Mouse (Mus musculus) gastrocnemius, adult 2 months (tissue): Measurements from ENCODE around the gene Ube2d3. TPM values are rescaled to one million over a fixed set of nuclear protein-coding genes. Genes with fewer than 3 reads are reported as not detected.

Experiments used
- DNase-seq: peaks from one replicate; pipeline ENCODE4 v3.0.0; 2022
- H3K27ac ChIP-seq: fragments of 200-600 bp; 2 replicates; pipeline ENCODE4 v1.8.1; 2022; ENCODE audit warnings: mild to moderate bottlenecking
- H3K4me3 ChIP-seq: fragments of 200-600 bp; 2 replicates; pipeline ENCODE4 v1.8.1; 2022; ENCODE audit warnings: mild to moderate bottlenecking, moderate library complexity
- CTCF ChIP-seq: fragments of 200-600 bp; IDR thresholded peaks from 2 replicates; pipeline ENCODE4 v1.8.1; 2022; ENCODE audit warnings: antibody characterized with exemption, mild to moderate bottlenecking, moderate library complexity
- intact Hi-C: fragments of 180-260 bp; cut with DNase I; formaldehyde crosslinking; loops from one replicate; pipeline ENCODE4 v1.15.1; 2025
- long read RNA-seq, 2 experiments: library from polyadenylated mRNA; stranded (forward); transcript quantifications; one replicate each; pipeline ENCODE4 v2.0.0; 2021
- total RNA-seq, 2 experiments: library from RNA; stranded (reverse); gene quantifications; 2 replicates each; pipeline ENCODE4 v1.2.3; 2021

Gene Ube2d3
- total RNA-seq: 100 to 1,000 TPM; 327 TPM
- long read RNA-seq, experiment 1, transcript Ube2d3-212 (8 exons, 3,833 nt): major isoform, 124 of 437 reads
- long read RNA-seq, experiment 1, transcript Ube2d3-202 (8 exons, 2,504 nt): minor isoform, 34 of 437 reads
- long read RNA-seq, experiment 1, transcript Ube2d3-208 (8 exons, 2,493 nt): minor isoform, 7 of 437 reads
- long read RNA-seq, experiment 1, transcript Ube2d3-201 (8 exons, 1,512 nt): minor isoform, 6 of 437 reads
- long read RNA-seq, experiment 1, partial matches to known transcripts: 10 of 437 reads
- long read RNA-seq, experiment 1, other reads (novel, unspliced or antisense): 248 of 437 reads
- long read RNA-seq, experiment 2, transcript Ube2d3-208 (8 exons, 2,493 nt): minor isoform, 6 of 515 reads
- long read RNA-seq, experiment 2, transcript Ube2d3-202 (8 exons, 2,504 nt): minor isoform, 34 of 515 reads
- long read RNA-seq, experiment 2, transcript Ube2d3-201 (8 exons, 1,512 nt): minor isoform, 5 of 515 reads
- long read RNA-seq, experiment 2, transcript Ube2d3-212 (8 exons, 3,833 nt): major isoform, 123 of 515 reads
- long read RNA-seq, experiment 2, partial matches to known transcripts: 5 of 515 reads
- long read RNA-seq, experiment 2, other reads (novel, unspliced or antisense): 337 of 515 reads

DNA sequence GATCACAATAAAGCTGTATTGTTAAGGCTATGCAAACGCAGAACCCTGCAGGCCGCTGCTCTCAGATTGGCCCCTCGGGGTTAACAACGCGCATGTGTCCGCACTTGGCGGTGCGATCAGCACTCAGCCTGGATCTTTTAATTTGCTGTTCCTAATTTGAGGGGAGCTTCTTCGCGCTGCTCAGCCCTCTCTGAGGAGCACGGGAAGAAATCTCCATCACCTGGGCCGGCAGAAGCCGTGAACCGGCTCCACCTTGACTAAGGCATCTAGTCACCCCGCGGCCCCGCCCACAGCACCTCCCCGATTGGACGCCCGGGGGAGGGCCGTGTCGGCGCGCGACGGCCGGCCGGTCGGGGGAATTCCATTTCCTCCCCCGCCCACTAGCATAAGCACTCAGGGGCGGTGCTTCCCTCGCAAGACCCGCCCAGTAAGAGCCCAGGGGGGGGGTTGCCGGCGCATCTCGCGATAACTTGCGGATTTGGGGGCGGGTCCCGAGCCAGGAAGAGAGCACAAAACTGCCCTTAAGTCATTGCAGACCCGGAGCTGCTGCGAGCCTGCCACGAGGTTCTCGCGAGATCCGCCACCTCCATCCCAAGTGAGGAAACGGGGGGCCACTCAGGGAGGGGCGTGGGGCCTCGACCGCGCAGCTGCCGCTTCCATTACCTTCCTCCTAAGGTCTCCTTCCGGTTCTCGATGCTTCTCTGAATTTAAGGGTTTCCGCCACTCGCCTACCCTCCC, at the start of gene Ube2d3:
Gene Ube2d3, plus strand, starts transcription at position 392 of the 738 bp plus-strand sequence.
- no peak for TF ChIP-seq CTCF
- DNase-seq: peak; percentile 99
- H3K4me3 ChIP-seq: peak within 1 kb of the TSS; percentile 97
- peak within 1 kb of the TSS; percentile 99 for H3K27ac ChIP-seq
- intact Hi-C loops: loop anchor here (1.0 to 5.0 kb wide), 3 partner anchors 15 to 79 kb away; partner anchors contain the start of gene Cisd2

DNA sequence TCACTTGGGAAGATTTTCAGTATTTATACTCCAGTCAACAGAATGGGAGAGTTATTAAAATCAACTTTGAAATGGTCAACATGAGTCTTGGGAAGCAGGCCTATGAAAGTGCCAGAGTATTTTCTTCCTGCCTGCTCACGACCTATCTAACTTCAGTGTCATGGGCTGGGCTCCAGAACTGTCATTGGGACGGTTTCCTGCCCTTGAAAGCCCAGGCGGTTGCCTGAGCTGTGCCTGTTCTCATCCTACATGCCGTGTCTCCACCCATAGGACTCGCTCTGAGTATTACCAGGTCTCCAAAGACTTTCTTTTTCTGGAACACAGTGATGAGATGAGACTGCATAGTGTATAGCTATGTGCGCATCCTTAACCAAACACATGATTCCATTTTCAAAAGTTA, 44.8 kb upstream of the Ube2d3 start:
- H3K4me3 ChIP-seq: no peak overlapping the region
- intact Hi-C loops: loop anchor here (10.0 kb wide), 1 partner anchor 108 kb away; the partner anchor contains the start of gene Bdh2

DNA sequence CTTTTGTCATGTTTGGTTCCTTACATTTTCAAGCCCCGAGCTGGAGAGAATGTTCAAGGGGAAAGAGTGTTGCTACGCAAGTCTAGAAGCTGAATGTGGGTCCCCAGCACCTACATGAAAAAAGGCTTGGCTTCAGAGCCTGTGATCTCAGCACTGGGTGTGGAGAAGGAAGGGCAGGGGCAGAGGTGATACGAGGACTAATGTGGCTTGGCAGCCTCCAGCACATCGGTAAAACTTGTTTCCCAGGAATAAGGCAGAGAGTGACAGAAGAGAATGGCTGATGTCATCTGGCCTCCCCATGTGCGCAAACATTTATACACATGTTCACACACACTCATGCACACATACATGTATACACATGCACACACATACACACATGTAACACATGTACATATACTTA, 42.9 kb upstream of the Ube2d3 start:
- intact Hi-C loops: loop anchor here (10.0 kb wide), 1 partner anchor 110 kb away; the partner anchor contains the start of gene Bdh2
- Histone ChIP-seq H3K4me3 (no peak overlapping the region), H3K27ac (no peak overlapping the region)
- no peak for TF ChIP-seq CTCF
- no peak for DNase-seq

More for the DNA sequence above, 44.8 kb upstream of the Ube2d3 start:
- no peak for DNase-seq
- no peak for TF ChIP-seq CTCF
- H3K27ac ChIP-seq: no peak overlapping the region

DNA sequence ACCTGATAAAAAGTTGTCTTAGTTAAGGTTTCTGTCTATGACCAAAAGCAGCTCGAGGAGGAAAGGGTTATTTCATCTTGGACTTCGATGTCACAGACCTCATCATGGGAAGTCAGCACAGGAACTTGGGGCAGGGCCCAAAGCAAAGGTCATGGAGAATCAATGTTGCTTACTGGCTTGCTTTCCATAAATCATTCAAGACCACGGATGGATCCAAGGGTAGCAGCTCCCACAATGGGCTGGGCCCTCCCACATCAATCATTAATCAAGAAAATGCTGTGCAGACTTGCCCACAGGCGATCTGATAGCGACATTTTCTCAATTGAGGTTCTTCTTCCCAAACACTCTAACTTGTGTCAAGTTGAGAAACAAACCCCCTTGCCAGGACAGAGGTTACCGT, 41.9 kb upstream of the Ube2d3 start:
- TF ChIP-seq CTCF: no peak
- intact Hi-C loops: loop anchor here (10.0 kb wide), 1 partner anchor 111 kb away; the partner anchor contains the start of gene Bdh2
- no peak overlapping the region for H3K4me3 ChIP-seq
- H3K27ac ChIP-seq: no peak overlapping the region
- no peak for DNase-seq

DNA sequence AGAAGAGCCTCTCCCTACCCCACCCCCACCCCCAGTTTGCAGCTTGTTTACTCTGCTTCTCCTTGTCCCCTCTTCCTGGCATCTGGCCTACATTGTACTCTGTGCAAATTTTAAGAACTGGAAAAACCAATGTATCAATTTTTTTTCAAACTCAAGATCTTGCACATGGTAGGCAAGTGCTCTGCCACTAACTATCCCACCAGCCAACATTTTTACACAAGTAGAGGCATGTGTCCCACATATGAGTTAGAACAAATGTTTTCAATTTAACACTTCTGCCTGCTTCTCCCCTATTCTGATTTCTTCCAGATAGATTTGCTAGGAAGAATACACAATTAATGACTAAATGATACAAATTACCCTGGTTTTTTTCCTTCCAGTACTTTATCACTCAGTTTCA, 40.8 kb upstream of the Ube2d3 start:
- intact Hi-C loops: loop anchor here (10.0 kb wide), 1 partner anchor 112 kb away; the partner anchor contains the start of gene Bdh2
- Histone ChIP-seq H3K27ac (no peak overlapping the region), H3K4me3 (no peak overlapping the region)
- DNase-seq: no peak
- no peak for TF ChIP-seq CTCF

DNA sequence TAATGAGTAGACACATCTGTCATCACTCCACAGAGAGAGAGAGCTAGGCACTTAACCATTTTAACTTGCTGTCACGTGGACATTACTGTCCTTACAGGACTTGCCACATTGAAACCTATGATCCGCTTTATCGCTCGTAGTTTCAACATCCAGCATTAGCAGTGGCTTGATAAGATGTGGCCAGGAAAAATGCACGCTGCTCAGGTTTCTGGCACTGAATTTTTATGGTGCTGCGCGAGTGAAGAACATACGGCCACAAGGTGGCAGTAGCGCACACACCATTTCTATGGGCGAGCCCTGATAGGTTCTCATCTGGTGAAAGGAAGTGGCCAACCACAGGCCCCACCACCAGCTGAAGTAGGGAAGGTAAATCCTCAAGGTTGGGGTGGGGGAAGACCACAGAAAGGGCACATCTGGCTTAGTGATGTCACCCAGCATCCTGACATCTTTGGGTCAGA, 35.7 kb upstream of the Ube2d3 start:
- H3K27ac ChIP-seq: no peak overlapping the region
- peak; percentile 90 for DNase-seq

DNA sequence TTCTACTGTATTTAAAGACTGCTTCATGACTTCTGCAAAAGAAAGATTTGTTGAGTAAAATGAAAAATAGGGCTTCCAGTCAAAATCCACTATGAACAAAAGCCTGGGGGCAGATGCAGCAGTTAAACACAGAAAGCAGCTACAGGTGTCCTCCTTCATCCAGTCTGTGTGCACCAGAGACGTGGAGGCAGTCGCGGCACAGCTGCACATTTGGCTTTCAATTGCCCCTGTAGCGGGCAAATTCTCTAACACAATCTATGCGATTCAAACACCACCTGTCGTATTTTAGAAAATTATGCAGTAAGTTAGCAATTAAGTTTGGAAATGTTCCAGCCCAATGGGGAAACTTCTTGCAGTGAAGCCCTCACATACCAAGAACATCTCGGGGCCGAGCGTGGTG, 34.7 kb upstream of the Ube2d3 start:
- TF ChIP-seq CTCF: no peak
- intact Hi-C loops: loop anchor here (2.0 to 5.0 kb wide), 3 partner anchors 109 to 329 kb away; no protein-coding TSS in a partner anchor
- Histone ChIP-seq H3K27ac (no peak overlapping the region), H3K4me3 (no peak overlapping the region)
- DNase-seq: no peak

More for the DNA sequence above, 35.7 kb upstream of the Ube2d3 start:
- intact Hi-C loops: loop anchor here (2.0 to 5.0 kb wide), 3 partner anchors 110 to 330 kb away; no protein-coding TSS in a partner anchor
- TF ChIP-seq CTCF: peak; percentile 92
- H3K4me3 ChIP-seq: no peak overlapping the region

DNA sequence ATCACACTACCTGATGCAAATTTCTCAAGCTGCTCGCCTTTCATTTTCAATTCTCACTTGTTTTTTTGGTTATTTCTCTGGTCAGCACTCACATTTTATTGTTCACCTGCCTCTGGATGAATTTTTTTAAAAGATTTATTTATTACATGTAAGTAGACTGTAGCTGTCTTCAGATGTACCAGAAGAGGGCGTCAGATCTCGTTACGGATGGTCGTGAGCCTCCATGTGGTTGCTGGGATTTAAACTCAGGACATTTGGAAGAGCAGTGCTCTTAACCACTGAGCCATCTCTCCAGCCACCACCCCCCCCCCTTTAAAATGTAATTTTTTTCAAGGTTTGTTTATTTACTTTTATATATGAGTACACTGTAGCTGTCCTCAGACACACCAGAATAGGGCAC, 34.1 kb upstream of the Ube2d3 start:
- peak; percentile 20; the same call in 1 of the 2 replicates for TF ChIP-seq CTCF
- intact Hi-C loops: loop anchor here (2.0 to 5.0 kb wide), 3 partner anchors 108 to 328 kb away; no protein-coding TSS in a partner anchor
- Histone ChIP-seq H3K4me3 (no peak overlapping the region), H3K27ac (no peak overlapping the region)
- DNase-seq: no peak

DNA sequence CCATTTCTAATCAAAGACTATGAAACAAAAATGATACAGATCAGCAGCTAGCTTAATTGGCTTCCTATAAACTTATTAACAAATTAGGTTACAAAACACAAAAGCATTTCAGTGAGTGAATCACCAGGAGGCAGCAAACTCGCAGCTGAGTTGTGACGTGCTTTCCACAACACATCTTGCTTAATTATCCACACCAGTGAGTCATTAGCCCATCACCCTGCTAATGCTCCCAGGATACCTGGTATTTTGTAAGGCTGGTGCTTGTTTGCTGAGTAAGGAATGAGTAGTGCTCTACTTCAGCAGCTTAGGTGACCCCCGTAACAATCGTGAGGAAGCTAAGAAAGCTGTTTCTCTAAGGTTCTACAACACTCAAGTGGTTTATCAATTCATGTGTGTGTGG, 33.4 kb upstream of the Ube2d3 start:
- no peak for TF ChIP-seq CTCF
- Histone ChIP-seq H3K27ac (no peak overlapping the region), H3K4me3 (no peak overlapping the region)
- intact Hi-C loops: loop anchor here (5.0 kb wide), 2 partner anchors 108 to 328 kb away; no protein-coding TSS in a partner anchor
- DNase-seq: no peak

DNA sequence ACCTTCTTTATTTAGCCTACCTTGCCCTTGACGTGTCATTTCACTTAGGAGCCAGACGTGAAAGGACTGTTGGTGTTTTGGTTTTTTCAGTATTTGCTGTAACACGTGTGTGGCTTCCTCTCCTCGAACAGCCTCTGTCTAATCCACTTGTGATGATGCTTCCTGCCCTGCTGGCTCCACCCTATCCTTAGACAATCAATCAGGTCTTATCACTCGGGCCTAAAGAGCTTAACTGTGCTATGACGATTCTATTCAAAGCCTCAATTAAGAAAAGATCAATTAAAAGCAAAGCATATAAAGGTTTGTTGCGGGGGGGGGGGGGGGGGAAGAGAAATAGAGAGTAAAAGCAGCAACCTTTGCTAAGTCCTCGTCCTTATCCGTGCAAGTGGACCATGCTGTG, 30.6 kb upstream of the Ube2d3 start:
- no peak for DNase-seq
- no peak for TF ChIP-seq CTCF
- intact Hi-C loops: no loop called here
- no peak overlapping the region for H3K4me3 ChIP-seq
- no peak overlapping the region for H3K27ac ChIP-seq

DNA sequence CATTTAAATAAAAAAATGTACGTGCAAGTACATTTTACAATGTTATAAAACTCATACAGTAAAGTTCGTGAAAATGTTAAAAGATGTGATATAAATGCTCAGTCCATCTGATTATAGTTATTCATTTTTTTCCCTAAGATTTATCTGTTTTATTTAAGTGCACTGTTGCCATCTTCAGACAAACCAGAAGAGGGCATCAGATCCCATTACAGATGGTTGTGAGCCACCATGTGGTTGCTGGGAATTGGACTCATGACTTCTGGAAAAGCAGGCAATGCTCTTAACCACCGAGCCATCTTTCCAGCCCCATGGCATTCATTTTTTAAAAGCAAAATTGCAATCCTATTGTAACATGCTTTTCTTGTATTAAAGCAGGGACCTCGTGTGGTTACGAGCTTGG, 28.7 kb upstream of the Ube2d3 start:
- no peak for DNase-seq
- peak; percentile 26; the same call in 1 of the 2 replicates for TF ChIP-seq CTCF

DNA sequence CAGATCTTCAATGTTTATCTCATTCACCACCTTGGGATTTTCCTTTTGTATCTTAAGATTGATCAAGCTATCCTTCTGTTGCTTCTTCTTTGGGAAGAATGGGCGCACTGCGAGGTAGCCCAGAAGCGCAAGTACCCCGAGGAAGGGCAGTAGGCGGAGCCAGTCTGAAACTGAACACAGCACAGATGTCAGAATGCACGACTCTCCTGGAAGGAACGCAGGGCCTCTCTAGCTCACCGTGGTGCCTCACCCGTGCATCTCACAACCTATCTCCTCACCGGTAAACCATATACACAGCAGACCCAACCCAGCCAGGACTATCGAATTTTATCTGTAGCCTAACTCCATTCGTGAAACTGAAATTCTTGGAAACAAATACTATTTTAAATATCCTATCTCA, 26.9 kb upstream of the Ube2d3 start:
- DNase-seq: no peak
- TF ChIP-seq CTCF: no peak
- no peak overlapping the region for H3K27ac ChIP-seq
- no peak overlapping the region for H3K4me3 ChIP-seq
- intact Hi-C loops: no loop called here

More for the DNA sequence above, 28.7 kb upstream of the Ube2d3 start:
- Histone ChIP-seq H3K4me3 (no peak overlapping the region), H3K27ac (no peak overlapping the region)
- intact Hi-C loops: no loop called here
